8 mouse cellular contexts compared by ENCODE assay signal in the genomic region with DNA sequence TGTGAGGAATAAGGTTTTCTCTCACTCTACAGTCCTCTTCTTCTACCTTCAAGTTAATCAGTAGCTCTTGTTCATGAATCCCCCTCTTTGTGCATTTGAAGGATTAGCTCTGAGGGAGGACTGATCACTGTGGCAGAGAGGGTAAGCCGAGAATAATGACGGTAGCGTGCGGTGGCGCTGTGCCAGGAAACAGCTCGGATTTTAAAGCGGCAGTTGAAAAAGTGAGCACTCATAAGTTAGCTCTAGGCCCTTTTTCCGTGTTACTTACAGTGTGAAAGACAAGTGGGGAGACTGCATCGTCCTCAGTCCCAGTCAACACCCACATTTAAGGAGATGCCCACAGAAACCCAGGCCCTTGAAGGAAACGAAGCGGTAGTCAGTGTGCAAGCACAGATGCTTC. TPM values are rescaled to one million over a fixed set of nuclear protein-coding genes. Genes with fewer than 3 reads are reported as not detected.
A peak's percentile ranks its signal among the peaks of the same experiment; 100 is the strongest.
DNase-seq lines count a peak whose midpoint lies in the region; ATAC-seq and TF ChIP-seq lines count a peak whose summit lies in the region.

No protein-coding gene starts in this region.

- ATAC-seq in hindbrain, postnatal 0 days = no peak
- ATAC-seq in hindbrain, embryonic 12.5 days (ENCODE audit: low FRiP score) = no peak

- H3K4me1 ChIP-seq in hindbrain, postnatal 0 days (ENCODE audit: insufficient read depth, low read length) = no peaks in the 10 kb centered on the region
- peaks cover 5% of the 10 kb centered on the region for H3K4me1 ChIP-seq in hindbrain, embryonic 12.5 days
- peaks cover 28% of the 10 kb centered on the region for H3K4me1 ChIP-seq in forebrain, embryonic 10.5 days

- H3K27ac ChIP-seq in hindbrain, postnatal 0 days = no peak overlapping the region
- H3K27ac ChIP-seq in hindbrain, embryonic 12.5 days = no peak overlapping the region
- peak overlapping the region; percentile 79 for H3K27ac ChIP-seq in forebrain, embryonic 10.5 days

- DNase-seq in hindbrain, postnatal 0 days (ENCODE audit: low spot score) = peak; percentile 71
- DNase-seq in brain, adult 2 months (ENCODE audit: low read depth, low spot score) = peak; percentile 51
- DNase-seq in forebrain, embryonic 10.5 days (ENCODE audit: extremely low spot score, low spot score) = peak; percentile 34
- DNase-seq in kidney, postnatal 4 days = peak; percentile 62 to 69
- DNase-seq in retina, postnatal 1 day = peak; percentile 78
- no peak for DNase-seq in T-cell, adult 2 months (ENCODE audit: low spot score)
- no peak for DNase-seq in thymus, postnatal 0 days (ENCODE audit: low spot score)

- peak overlapping the region; percentile 2; the same call in 1 of the 2 replicates for H3K4me2 ChIP-seq in hindbrain, postnatal 0 days (ENCODE audit: low read depth, low read length)
- no peak overlapping the region for H3K4me2 ChIP-seq in hindbrain, embryonic 12.5 days (replicated peaks)

- no peaks in the 10 kb centered on the region for H3K27me3 ChIP-seq in hindbrain, postnatal 0 days (ENCODE audit: insufficient read depth, low read length)
- H3K27me3 ChIP-seq in hindbrain, embryonic 12.5 days = no peaks in the 10 kb centered on the region
- H3K27me3 ChIP-seq in forebrain, embryonic 10.5 days (ENCODE audit: poor library complexity, severe bottlenecking) = no peaks in the 10 kb centered on the region

- TF ChIP-seq CTCF in hindbrain, postnatal 0 days (IDR thresholded peaks at IDR 0.05; ENCODE audit: low read depth) = no peak

- H3K36me3 ChIP-seq in hindbrain, postnatal 0 days (ENCODE audit: insufficient read depth, low read length) = no peaks in the 10 kb centered on the region
- no peaks in the 10 kb centered on the region for H3K36me3 ChIP-seq in hindbrain, embryonic 12.5 days
- no peaks in the 10 kb centered on the region for H3K36me3 ChIP-seq in forebrain, embryonic 10.5 days (replicated peaks)

- no peak overlapping the region for H3K4me3 ChIP-seq in hindbrain, postnatal 0 days (ENCODE audit: low read length)
- H3K4me3 ChIP-seq in hindbrain, embryonic 12.5 days = no peak overlapping the region
- no peak overlapping the region; the same call in 1 of the 2 replicates for H3K4me3 ChIP-seq in forebrain, embryonic 10.5 days

- no peaks in the 10 kb centered on the region for H3K9me3 ChIP-seq in hindbrain, postnatal 0 days (ENCODE audit: low read length)
- no peaks in the 10 kb centered on the region for H3K9me3 ChIP-seq in hindbrain, embryonic 12.5 days (replicated peaks)
- no peaks in the 10 kb centered on the region for H3K9me3 ChIP-seq in forebrain, embryonic 10.5 days

- H3K9ac ChIP-seq in hindbrain, postnatal 0 days (replicated peaks; ENCODE audit: low read length) = no peak overlapping the region
- H3K9ac ChIP-seq in hindbrain, embryonic 12.5 days = no peak overlapping the region

- 21% methylated on average over 11 of the region's 11 CpGs for WGBS in hindbrain, postnatal 0 days
- 49% methylated on average over 11 of the region's 11 CpGs for WGBS in hindbrain, embryonic 12.5 days
- WGBS in forebrain, embryonic 10.5 days = 50% methylated on average over 11 of the region's 11 CpGs

RNA-seq across cellular contexts. Expression of gene Stag1, which starts 19.3 kb away (rescaled TPM):
- total RNA-seq in hindbrain, postnatal 0 days (2014; rRNA removed) = 26.1 and 34.1 TPM in 2 replicates
- polyA plus RNA-seq in hindbrain, postnatal 0 days (2015; fragmentation: Nextera tagmentation; extraction: Ambion mirVana) = 33.9 and 38.2 TPM in 2 replicates
- polyA plus RNA-seq in hindbrain, embryonic 12.5 days (2016; fragmentation: Nextera tagmentation; extraction: Ambion mirVana) = 58.1 and 60.0 TPM in 2 replicates
- polyA plus RNA-seq in forebrain, embryonic 10.5 days (2016; fragmentation: Nextera tagmentation; extraction: Ambion mirVana) = 52.3 and 53.9 TPM in 2 replicates
- 72.9 and 82.1 TPM in 2 replicates for polyA plus RNA-seq in thymus, postnatal 0 days (2015; fragmentation: Nextera tagmentation; extraction: Ambion mirVana)

RNA-seq across cellular contexts. Expression of gene Slc35g2, which starts 46.1 kb away (rescaled TPM):
- 23.9 and 28.1 TPM in 2 replicates for total RNA-seq in hindbrain, postnatal 0 days (2014; rRNA removed)
- 24.7 and 25.3 TPM in 2 replicates for polyA plus RNA-seq in hindbrain, postnatal 0 days (2015; fragmentation: Nextera tagmentation; extraction: Ambion mirVana)
- polyA plus RNA-seq in hindbrain, embryonic 12.5 days (2016; fragmentation: Nextera tagmentation; extraction: Ambion mirVana) = 7.5 and 8.3 TPM in 2 replicates
- polyA plus RNA-seq in forebrain, embryonic 10.5 days (2016; fragmentation: Nextera tagmentation; extraction: Ambion mirVana) = 4.8 and 6.7 TPM in 2 replicates
- polyA plus RNA-seq in thymus, postnatal 0 days (2015; fragmentation: Nextera tagmentation; extraction: Ambion mirVana) = 0.86 and 1.2 TPM in 2 replicates

Comparison
In these comparisons a context has a peak if more than half of its experiments do, and no peak if none do; other contexts are left out.
1. DNase-seq: peak in hindbrain, postnatal 0 days (single experiment), brain, adult 2 months (single experiment), forebrain, embryonic 10.5 days (single experiment), kidney, postnatal 4 days (2 of 2) and retina, postnatal 1 day (single experiment); none in T-cell, adult 2 months (single experiment) and thymus, postnatal 0 days (single experiment).